Mouse (Mus musculus) embryonic facial prominence, embryonic 11.5 days (tissue): Measurements from ENCODE around the gene Cfap45. TPM values are rescaled to one million over a fixed set of nuclear protein-coding genes. Genes with fewer than 3 reads are reported as not detected.

Source experiments
- polyA plus RNA-seq: library from polyadenylated mRNA; unstranded; fragments of >200 nt; fragmentation: Nextera tagmentation; extraction: Ambion mirVana; gene quantifications from 2 replicates; pipeline ENCODE4 v1.2.1, GENCODE M21; 2014

The Cfap45 gene
- polyA plus RNA-seq, 1 experiment from 2014 or later: 0.65 TPM

Other genes starting within 250 kb of the Cfap45 start
- gene Atp1a2, start 222.7 kb upstream of the Cfap45 start, polyA plus RNA-seq: 0.60 and 0.65 TPM in 2 replicates
- 0.54 and 0.65 TPM in 2 replicates for gene Kcnj9, start 191.5 kb upstream of the Cfap45 start, polyA plus RNA-seq
- 0.07 and 0.11 TPM in 2 replicates for gene Kcnj10, start 179.6 kb upstream of the Cfap45 start, polyA plus RNA-seq
- gene Pigm, start 144.3 kb upstream of the Cfap45 start, polyA plus RNA-seq: 11.4 and 12.3 TPM in 2 replicates
- gene Slamf9, start 45.4 kb upstream of the Cfap45 start, polyA plus RNA-seq: 0.48 and 0.53 TPM in 2 replicates
- 36.8 and 46.6 TPM in 2 replicates for gene Igsf9, start 39.0 kb upstream of the Cfap45 start, polyA plus RNA-seq
- 56.7 and 61.7 TPM in 2 replicates for gene Tagln2, start 20.8 kb upstream of the Cfap45 start, polyA plus RNA-seq
- gene Vsig8, start 35.1 kb downstream of the Cfap45 start, polyA plus RNA-seq: 0.28 TPM in 1 of 2 replicates, not detected in the other
- gene Slamf8, start 69.8 kb downstream of the Cfap45 start, polyA plus RNA-seq: not detected in 2 replicates
- 0.11 and 0.24 TPM in 2 replicates for gene Fcrl6, start 81.8 kb downstream of the Cfap45 start, polyA plus RNA-seq
- gene Dusp23, start 112.2 kb downstream of the Cfap45 start, polyA plus RNA-seq: 9.7 and 10.1 TPM in 2 replicates
- 0.17 TPM in 1 of 2 replicates, not detected in the other for gene Crp, start 177.3 kb downstream of the Cfap45 start, polyA plus RNA-seq